Mouse (Mus musculus): ENCODE results near the gene Ooep.
"Not testable (repeated sequence)": the region's sequence is repeated elsewhere in the genome, so short reads cannot be mapped to it uniquely, and the experiment has no call there.

Ooep gene

DNA sequence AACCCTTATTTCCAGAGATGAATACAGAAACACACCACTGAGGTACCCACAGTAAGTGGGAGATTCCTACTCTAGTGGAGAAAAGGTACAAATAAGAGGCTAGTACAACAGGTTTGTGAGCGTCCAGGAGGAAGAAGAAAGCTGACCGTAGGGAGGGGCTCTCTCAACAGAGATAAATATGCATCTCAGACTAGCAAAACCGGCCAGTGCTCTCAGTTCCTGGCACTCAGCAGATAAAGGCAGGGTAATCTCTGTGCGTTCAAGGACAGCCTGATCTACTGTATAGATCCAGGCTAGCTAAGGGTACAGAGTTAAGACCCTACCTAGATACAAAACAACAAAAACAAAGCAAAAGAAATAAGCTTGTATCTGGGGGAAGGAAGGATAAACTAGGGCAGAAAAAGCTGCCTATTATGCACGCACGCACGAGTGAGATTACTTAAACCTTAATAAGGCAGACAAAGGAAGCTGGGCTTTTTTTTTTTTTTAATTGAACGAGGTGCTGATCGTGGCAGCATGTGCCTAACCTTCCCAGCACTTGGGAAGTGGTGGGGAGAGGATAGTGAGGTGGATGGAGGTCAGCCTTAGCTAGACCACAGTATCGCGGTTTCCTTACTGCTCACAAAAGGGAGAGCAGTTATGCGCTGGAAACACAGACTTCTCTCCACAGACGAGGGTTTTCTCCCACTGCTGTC lies 12.5 kb downstream of the Ooep start:
- DNase-seq = no peak

DNA sequence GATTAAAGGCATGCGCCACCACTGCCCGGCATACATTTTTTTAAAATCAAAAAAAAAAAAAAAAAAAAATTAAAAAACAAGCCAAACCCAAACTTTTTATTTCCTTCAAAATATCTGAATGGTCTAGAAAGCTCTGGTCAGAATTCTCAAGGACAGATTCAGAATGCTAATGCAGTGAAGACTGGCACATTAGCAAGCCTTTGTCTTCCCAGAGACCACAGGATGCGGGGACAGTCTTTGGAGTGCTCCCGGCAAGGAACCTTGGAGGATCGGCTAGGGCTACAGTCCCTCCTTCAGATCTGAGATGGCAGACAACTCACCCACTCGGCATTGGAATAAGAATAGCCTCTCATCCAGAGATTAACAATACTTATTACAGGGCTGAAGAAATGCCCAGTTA lies 13.8 kb downstream of the Ooep start:
- DNase-seq = no peak

DNA sequence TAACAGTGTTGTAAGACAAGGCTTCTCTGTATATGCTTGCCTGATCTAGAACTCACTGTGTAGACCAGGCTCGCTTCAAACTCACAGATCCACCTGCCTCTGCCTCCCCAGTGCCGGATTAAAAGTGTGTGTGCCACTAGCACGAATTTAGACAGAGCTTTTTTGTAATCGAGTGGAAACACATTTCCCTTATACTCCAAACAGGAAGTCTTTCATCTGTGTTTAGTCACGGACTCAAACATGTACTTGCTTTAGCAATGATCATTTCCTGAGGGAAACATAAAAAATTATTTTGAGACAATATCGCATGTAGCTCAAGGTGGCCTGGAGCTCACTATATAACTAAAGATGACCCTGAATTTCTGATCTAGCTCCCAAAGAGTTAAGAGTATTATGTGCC lies 15.2 kb downstream of the Ooep start:
- DNase-seq = no peak

DNA sequence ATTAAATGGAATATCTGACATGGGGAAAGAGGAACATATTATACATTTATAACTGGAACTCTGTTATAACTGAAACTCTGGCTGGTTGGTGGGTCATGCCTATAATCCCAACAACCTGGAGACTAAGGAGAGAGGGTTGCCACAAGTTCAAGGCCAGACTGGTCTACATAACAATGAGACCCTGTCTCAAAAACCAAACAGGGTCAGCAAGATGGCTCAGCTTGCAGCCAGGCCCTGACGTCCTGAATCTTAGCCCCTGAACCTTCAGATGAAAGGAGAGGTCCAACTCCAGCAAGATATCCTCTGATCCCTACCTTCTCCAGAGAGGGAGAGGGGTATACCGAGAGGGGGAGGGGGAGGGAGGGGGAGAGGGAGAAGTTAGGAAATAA lies 18.0 kb downstream of the Ooep start:
- DNase-seq = no peak

DNA sequence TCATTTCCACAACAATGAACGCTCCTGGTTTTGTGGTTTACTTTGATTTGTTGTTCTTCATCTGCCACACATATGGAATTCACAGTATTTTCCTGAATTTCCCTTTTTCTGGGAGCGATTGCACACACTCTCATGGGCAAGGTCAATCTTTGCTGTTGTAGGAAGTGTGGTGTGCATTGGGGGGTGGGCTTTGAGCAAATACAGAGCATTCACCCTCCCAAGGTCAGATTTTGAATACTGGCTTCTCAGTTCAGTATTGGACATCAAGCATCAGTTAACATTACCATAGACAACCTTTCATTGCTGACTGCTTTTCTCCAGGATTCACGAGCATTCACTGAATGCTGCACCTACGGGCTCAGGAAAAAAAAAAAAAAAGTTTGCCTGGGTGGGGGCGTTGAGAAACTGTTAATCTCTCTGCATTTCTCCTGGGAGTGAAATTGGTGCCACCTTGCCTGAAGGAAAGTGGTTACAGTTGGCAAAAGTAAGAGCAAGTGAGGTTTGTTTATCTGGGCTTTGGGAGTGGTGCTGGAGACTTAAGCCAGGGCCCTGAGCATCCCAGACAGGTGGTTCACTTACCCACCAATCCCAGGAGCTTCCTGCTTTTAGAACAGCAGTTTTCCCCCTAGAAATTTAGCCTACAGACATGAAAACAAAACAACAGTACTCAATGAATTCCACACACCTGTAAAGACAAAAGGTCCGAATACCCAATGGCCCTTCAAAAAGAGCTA lies 18.6 kb downstream of the Ooep start:
- no peak for DNase-seq

DNA sequence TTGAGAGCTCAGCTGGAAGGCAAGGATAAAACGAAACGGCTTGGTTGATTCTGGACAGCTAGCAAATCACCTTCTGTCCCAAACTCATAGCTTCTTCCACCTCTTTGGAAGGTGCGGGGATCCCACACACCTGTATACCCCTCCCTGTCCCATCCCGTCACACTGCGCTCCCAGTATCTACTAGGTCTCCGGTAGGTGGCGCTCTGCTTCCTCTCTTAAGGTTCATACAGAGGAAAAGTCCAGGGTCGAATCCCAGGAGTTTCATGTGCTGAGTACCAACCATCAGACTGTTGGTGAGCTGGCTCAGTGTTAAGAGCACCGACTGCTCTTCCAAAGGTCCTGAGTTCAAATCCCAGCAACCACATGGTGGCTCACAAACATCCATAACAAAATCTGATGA lies 20.5 kb downstream of the Ooep start:
- DNase-seq = peak; percentile 17

DNA sequence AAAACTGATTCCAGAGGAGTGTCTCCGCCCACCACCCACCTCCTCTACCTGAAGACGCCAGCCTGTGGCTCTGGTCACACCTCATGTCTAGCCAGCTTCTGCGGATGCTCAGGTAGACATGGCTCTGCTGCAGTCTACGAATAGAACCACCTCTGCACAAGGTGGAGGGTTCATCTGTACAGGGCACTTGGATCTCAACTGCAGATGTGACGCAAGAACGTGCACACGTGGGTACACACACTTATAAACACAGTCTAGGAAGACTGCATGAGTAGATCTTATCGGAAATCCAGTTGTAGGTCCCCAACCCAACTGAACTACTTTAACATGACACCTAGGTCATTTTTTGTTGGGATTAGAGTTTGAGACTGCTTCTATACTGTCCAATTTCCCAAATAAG lies 22.9 kb downstream of the Ooep start, which contains the start of gene Gsta2:
Gsta2 (minus strand) TSS at position 178 of the 400 bp plus-strand sequence.
- no peak for DNase-seq

DNA sequence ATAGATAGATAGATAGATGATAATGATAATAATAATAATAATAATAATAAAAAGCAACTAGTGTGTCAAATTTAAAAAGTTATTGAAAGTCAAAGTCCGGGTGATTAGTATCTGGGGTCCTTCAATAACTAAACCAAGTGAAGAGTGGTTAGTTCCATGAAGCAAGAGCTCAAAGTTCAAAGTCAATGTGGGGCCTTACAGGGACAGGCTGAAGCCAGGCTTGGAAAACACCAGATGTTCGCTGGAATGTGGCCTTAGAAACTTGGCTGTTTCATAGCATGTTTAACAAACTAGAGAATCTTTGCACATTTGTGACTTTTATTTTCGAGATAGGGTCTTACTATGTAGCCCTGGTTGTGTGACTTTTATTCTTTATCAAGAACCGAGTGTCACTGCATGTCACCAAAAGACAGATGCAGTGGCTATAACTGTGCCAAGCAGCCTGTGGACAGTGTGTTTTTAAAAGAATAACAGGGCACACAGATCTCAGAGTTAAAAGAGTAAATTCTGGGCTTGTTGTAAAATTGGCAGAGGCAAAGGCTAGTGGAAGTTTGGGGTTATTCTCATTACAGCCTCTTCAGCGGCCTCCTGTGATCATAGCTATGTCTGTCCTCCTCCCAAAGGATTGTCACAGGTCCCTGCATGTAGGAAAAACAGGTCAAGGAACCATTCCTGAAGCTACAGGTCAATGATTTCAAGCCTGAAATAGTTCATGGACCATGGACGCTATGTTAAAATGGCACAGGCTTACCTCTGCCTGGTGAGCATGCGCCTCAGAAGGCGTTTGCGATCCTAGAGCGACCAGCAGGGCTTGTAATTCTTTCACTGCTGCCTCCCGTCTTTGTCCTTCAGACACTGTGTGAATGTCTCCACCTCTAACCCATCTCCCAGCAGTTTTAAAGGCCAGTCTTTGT lies 23.6 kb downstream of the Ooep start:
- no peak for DNase-seq

DNA sequence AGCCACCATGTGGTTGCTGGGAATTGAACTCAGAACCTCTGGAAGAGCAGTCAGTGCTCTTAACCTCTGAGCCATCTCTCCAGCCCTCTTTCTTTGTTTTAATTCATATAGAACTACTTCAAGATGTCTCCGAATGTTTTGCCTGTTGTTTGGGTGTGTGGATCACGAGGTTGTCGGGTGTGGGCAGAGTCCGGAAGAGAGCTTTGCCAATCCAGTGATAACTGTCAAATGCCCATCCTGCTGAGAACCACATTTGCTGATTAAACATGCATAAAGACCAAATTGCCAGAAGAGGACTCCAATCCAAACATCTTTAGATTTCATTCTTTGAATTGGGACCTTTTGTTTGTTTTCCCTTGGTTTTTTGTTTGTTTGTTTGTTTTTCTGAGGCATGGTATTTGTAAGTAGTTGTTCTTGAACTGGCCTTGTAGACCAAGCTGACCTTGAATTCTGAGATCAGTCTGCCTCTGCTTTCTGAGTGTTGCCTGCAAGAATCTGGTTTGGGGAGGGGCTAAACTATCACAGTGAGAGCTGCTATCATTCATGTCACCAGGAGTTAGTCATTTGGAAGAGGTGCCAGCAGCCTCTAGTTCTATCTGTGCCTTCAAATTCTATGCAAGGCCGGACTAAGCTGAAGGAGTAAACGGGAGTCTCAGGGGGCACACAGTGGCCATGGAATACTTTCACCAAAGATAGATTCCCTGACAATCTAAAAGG lies 26.9 kb downstream of the Ooep start:
- no peak for DNase-seq

DNA sequence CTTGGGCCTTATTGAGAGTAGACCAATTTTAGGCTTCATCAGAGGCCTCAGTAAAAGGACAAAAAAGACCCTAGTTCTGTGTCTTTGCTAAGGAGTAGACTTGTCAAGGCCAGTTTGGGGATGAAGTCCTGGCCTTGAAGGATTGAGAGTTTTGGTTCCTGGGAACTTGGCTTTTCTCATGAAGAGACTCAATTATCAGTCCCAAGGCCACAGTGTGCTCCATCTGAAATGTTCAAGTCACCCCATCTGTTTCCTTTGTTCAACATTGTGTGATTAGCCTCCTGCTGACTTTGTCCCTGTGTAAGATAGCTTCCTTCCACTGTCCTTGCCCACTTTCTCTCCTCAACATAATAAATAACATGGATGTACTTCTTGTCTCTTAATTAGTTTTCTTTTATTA lies 28.5 kb downstream of the Ooep start:
- DNase-seq = not testable (repeated sequence)

DNA sequence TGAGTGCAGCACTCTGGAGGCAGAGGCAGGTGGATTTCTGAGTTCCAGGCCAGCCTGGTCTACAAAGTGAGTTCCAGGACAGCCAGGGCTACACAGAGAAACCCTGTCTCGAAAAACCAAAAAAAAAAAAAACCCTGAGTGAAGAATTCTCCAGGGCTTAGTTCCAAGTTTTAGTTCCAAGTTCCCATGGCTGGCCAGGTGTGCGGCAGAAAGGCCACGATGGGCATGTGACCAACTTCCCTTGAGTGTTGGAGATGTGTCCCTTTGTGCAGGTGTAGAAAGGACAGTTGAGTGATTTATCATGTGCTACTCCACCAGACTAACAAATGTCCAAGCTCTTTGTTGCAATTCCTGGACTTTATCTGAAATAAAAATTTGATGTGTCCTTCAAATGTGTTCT lies 29.4 kb downstream of the Ooep start:
- not testable (repeated sequence) for DNase-seq

DNA sequence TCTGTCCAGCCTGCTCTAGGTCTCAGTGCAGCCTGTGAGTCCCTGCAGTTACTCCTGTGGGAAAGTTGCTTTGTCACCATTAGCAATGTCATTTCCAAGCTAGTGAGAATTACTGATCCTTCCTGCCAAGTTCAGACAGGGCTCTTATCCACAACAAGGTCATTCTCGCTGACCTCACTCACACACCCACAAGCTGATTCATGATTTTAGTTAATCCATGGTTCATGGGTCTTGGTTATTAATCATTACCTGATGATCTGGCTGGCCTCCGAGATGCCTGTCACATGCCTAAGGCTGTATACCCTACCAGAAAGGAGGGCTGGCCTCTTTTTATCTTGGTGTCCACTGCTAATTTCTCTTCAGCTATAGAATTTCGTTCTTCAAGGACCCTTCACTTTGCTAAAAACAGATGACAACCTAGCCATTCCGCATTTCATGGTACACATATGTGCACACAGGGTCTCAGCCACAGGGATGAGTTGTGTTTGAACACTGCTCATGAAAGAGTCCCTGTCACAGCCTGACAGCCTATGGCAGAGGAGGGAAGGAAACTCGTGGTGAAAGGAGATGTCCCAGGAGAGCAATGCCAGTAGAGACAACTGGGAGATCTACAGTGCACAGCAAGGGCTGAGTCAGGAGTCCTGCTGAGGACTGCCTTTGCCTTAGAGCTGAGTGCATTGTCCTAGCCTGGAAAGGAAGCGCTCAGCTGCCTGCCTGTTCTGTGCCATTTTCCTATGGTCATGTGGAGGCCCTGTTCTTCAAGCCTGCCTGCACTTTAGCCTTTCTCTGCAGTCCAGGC lies 30.1 kb downstream of the Ooep start:
- not testable (repeated sequence) for DNase-seq

DNA sequence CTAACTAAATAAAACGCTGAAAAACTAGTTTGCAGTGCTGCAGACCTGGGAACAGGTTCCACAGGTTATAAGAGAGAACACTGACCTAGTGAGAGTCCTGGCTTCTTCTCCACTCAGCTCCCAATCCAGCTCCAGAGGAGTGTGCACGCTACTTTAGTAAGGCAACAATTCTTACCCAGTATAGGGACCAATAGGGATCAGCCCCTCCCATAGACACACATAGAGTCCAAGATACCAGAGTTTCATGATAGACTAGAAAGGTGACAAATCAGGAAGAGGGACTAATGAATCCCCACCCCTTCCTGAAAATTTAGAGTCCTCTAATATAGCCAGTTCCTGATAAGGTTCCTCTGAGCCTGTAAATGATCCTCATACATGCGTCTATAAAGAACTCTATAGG lies 31.5 kb downstream of the Ooep start:
- no peak for DNase-seq

DNA sequence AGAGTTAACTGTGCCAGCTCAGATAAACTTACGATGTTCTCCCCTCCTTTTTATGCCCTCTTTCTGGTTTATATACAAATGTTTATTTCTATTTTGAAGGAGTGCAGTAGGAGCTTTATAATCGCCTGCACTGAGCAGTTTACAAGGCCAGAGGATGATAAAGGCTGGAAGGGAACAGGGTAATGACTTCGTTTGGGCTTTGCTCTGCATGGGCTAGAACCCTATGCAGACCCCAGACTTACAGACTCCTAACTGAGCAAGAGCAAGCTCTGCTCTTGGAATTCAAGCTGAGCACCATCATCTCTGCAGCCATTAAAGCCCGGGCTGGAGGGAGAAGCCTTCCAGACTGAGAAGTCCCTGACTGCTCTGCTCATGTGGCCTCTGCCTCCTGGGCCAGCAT lies 33.3 kb downstream of the Ooep start:
- not testable (repeated sequence) for DNase-seq

DNA sequence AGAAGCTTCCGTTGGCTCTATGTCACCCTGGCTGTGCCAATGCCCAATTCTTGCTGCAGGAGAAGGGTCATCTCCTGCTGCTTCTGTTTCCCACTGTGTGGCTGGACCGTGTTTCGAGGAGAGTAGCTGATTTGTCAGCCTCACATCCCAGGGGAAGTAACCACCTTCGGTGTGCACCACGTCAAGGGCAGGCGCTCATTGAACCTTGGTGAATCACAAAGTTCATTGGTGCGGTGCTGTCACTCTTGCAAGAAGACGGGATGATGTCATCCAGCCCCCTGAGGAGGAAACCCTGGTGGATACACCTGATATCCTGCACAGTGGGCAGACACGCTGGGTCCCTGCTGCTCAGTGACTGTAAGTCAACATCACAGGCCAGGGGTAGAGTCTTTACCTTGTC lies 35.5 kb downstream of the Ooep start:
- not testable (repeated sequence) for DNase-seq

DNA sequence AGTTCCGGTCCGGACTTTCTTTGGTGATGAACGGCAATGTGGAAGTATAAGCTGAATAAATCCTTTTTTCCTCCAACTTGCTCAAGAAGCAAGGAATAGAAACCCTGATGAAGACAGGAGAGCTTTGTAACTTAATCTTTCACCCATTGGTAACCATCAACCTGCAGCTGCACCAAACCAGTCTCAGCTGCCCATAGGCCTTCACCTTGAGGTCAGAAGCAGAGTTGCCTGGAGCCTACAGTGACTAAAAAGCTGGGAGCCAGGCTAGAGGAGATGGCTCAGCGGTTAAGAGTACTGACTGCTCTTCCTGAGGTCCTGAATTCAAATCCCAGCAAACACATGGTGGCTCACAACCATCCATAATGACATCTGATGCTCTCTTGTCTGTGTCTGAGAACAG lies 36.0 kb downstream of the Ooep start:
- not testable (repeated sequence) for DNase-seq

DNA sequence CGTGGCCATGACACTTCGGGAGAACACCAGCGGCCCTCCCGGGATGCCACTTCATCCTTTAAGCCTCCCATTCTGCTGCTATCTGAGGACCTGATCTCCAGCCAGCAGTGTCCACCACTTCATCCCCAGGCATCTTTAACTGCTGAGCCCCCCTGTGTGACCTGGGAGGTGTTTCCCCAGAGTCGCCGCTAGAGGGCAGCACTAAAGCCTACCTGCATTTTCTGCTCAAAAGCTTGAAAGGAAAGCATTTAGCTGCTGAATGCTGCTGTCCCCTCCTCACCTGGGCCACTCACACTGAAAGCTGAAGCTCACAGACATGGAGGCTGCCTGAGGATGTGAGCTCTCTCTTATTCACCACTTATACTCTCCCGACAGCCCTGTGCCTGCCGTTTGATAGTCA lies 38.2 kb downstream of the Ooep start:
- peak; percentile 8 for DNase-seq

DNA sequence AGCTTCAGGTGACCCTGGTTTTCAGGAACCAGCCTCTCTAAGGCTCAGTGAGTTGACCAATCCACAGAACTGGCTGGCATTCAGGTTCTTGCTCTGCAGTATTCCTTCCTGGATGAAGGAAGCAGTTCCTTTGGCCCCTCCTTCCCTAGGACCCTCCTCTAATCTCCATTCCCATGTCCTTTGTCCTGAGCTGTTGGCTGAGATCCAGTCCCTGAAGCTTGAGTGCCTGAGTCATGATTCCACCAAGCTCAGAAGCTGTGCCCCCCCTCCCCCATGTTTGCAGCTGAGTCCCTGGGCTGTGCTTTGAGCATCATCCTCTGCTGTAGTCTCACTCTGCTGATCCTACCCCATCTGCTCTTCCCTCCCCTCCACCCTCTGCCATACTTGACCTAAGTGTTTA lies 41.5 kb downstream of the Ooep start:
- not testable (repeated sequence) for DNase-seq

DNA sequence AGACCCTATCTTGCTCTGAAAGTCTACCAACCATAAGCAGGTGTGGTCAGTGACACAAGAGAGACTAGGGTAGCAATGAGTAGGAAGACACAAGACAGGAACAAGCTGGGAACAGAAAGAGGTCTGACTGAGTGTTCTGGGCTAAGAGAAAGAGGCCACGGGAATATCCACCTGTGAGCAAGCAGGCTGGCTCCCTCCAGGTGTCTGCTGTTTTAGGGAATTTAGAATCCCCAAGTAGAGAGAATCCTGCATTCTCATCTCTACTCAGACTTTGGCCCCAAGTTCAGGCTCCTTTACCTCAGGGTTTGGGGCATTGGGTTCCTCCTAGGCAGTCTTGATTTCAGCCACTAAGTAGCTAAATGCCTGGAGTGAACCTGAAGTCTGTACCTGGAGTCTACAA lies 51.2 kb downstream of the Ooep start, which contains the start of gene Omt2b:
Omt2b (plus strand) TSS at position 301 of the 400 bp plus-strand sequence.
- DNase-seq = not testable (repeated sequence)

Measured in cerebellum, adult 9-11 months (tissue).